Comparison of ENCODE assay signal across 8 mouse cellular contexts in the genomic region with DNA sequence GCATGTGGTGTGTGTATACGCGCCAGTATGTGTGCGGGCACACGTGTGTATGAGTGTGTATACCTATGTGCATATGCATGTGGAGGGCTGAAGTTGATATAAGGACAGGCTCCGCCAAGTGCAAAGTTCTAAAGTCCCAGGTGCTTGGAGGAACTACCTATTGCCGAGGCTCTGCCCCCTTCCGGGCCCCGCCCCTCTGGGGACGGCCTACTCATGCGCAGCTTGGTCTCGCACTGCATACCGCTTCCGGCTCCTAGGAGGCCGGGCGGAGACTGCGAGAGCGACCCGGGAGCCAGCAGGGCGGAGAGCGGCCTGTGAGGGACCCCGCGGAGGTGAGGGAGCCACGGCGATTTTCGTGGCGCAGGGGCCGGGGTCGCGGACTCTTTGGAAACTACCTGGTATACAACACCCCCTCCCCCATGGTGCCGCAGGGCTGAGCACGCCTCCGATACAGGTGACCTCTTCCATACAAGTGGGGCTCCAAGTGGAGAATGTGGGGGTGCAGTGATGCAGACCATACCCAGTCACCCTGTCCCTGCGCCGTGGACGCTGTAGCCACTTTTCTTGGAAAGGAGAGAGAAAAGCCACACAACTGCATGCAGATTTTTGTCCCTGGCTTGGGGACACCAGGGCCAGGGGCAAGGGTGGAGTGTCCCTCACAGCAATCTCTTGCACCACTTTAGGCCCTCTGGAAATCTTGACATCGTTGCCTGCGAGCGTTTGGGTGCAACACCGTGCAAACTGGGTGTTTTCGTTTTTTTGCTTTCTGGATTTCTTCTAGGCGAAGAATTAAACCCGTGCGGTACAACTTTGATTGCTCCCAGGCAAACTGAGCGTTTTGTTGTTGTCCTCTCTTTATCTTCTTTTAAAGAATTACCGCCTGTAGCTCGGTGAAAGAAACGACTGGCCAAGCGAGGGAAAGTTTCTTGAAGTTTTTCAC. TPM values are rescaled to one million over a fixed set of nuclear protein-coding genes. Genes with fewer than 3 reads are reported as not detected.
DNase-seq lines count a peak whose midpoint lies in the region; ATAC-seq and TF ChIP-seq lines count a peak whose summit lies in the region.

A gene (plus strand): TSS at position 236 of the 940 bp plus-strand sequence.

- H3K27ac ChIP-seq in cerebellum, adult 2 months (ENCODE audit: insufficient read depth, low read length) = no peak within 1 kb of the TSS
- H3K27ac ChIP-seq in forebrain, embryonic 16.5 days (ENCODE audit: low read length) = 0 out of 2 replicates have a peak within 1 kb of the TSS, but pooled peaks have one; percentile 11
- no peak within 1 kb of the TSS for H3K27ac ChIP-seq in liver, embryonic 14.5 days
- no peak within 1 kb of the TSS for H3K27ac ChIP-seq in neural tube, embryonic 11.5 days (ENCODE audit: low read depth, low read length)
- peak within 1 kb of the TSS; percentile 11; the same call in 1 of the 2 replicates for H3K27ac ChIP-seq in stomach, embryonic 15.5 days

- intact Hi-C loops in heart, postnatal 14 days (cut with DNase I) = loop anchor here (2.0 kb wide), 1 partner anchor 20 kb away; no protein-coding TSS in a partner anchor

- H3K9ac ChIP-seq in forebrain, embryonic 16.5 days (replicated peaks; ENCODE audit: low read depth, low read length) = peak within 1 kb of the TSS; percentile 77
- peak within 1 kb of the TSS; percentile 81 for H3K9ac ChIP-seq in liver, embryonic 14.5 days (replicated peaks)
- H3K9ac ChIP-seq in neural tube, embryonic 11.5 days (ENCODE audit: low read length) = peak within 1 kb of the TSS; percentile 67
- peak within 1 kb of the TSS; percentile 64 for H3K9ac ChIP-seq in stomach, embryonic 15.5 days

- H3K36me3 ChIP-seq in G1E (replicated peaks) = peaks cover 38% of the 10 kb centered on the region
- H3K36me3 ChIP-seq in forebrain, embryonic 16.5 days (ENCODE audit: control insufficient read depth, insufficient read depth) = no peaks in the 10 kb centered on the region
- no peaks in the 10 kb centered on the region for H3K36me3 ChIP-seq in liver, embryonic 14.5 days (replicated peaks; ENCODE audit: control insufficient read depth, insufficient read depth, low read depth)
- no peaks in the 10 kb centered on the region for H3K36me3 ChIP-seq in neural tube, embryonic 11.5 days (ENCODE audit: control insufficient read depth, insufficient read depth, low read length)
- H3K36me3 ChIP-seq in stomach, embryonic 15.5 days = no peaks in the 10 kb centered on the region

- peak; percentile 62; the same call in 1 of the 2 replicates for TF ChIP-seq POLR2A in cerebellum, adult 2 months (IDR thresholded peaks at IDR 0.05; ENCODE audit: borderline replicate concordance, insufficient read depth, low read length)

- no peak for TF ChIP-seq CTCF in G1E (IDR thresholded peaks at IDR 0.05; ENCODE audit: low read depth, low read length)
- no peak for TF ChIP-seq CTCF in cerebellum, adult 2 months (IDR thresholded peaks at IDR 0.05; ENCODE audit: borderline replicate concordance, insufficient read depth, low read depth, low read length)
- TF ChIP-seq CTCF in liver, embryonic 14.5 days (IDR thresholded peaks at IDR 0.05; ENCODE audit: low read depth) = no peak

- WGBS in cerebellum, adult 2 months = 1% methylated on average over 48 of the region's 48 CpGs
- WGBS in forebrain, embryonic 16.5 days = 2% methylated on average over 48 of the region's 48 CpGs
- WGBS in liver, embryonic 14.5 days (ENCODE audit: insufficient replicate concordance) = 4% methylated on average over 48 of the region's 48 CpGs
- under 1% methylated on average over 48 of the region's 48 CpGs for WGBS in neural tube, embryonic 11.5 days
- 1% methylated on average over 48 of the region's 48 CpGs for WGBS in stomach, embryonic 15.5 days

- DNase-seq in G1E (ENCODE audit: low spot score) = peak; percentile 78
- peak; percentile 84 to 85 for DNase-seq in cerebellum, adult 2 months
- peak; percentile 89 to 91 for DNase-seq in heart, postnatal 14 days
- DNase-seq in kidney, postnatal 4 days = peak; percentile 90 to 94
- DNase-seq in liver, embryonic 14.5 days (ENCODE audit: low read depth in 3 of 3, low spot score in 3 of 3) = peak; percentile 74 to 79 (median 77)
- DNase-seq in neural tube, embryonic 11.5 days (ENCODE audit: low spot score) = peak; percentile 88

- ATAC-seq in G1E (ENCODE audit: extremely low read depth, insufficient number of reproducible peaks, low FRiP score, poor library complexity, severe bottlenecking) = peak; percentile 98
- ATAC-seq in forebrain, embryonic 16.5 days = peak; percentile 99
- ATAC-seq in liver, embryonic 14.5 days (ENCODE audit: insufficient read depth) = peak; percentile 98
- ATAC-seq in neural tube, embryonic 11.5 days (ENCODE audit: insufficient read depth, low FRiP score, low TSS enrichment) = peak; percentile 95
- peak; percentile 98 for ATAC-seq in stomach, embryonic 15.5 days (ENCODE audit: insufficient read depth, low FRiP score, low read depth)

- H3K9me3 ChIP-seq in G1E (replicated peaks) = no peaks in the 10 kb centered on the region
- no peaks in the 10 kb centered on the region for H3K9me3 ChIP-seq in forebrain, embryonic 16.5 days (ENCODE audit: control insufficient read depth, low read length)
- no peaks in the 10 kb centered on the region for H3K9me3 ChIP-seq in liver, embryonic 14.5 days (ENCODE audit: control insufficient read depth, low read length)
- no peaks in the 10 kb centered on the region for H3K9me3 ChIP-seq in neural tube, embryonic 11.5 days (ENCODE audit: control insufficient read depth, low read length)
- no peaks in the 10 kb centered on the region for H3K9me3 ChIP-seq in stomach, embryonic 15.5 days

- H3K4me1 ChIP-seq in G1E (ENCODE audit: insufficient read depth, low read depth, low read length) = peaks cover 67% of the 10 kb centered on the region
- peaks cover 4% of the 10 kb centered on the region; the same call in 1 of the 2 replicates for H3K4me1 ChIP-seq in cerebellum, adult 2 months (ENCODE audit: control insufficient read depth, insufficient read depth, low read length)
- peaks cover 28% of the 10 kb centered on the region for H3K4me1 ChIP-seq in forebrain, embryonic 16.5 days (replicated peaks; ENCODE audit: control insufficient read depth, insufficient read depth, low read length)
- peaks cover 4 to 20% of the 10 kb centered on the region in 2 experiments; a peak in 3 of 4 replicates for H3K4me1 ChIP-seq in liver, embryonic 14.5 days (replicated peaks; ENCODE audit: control insufficient read depth in 2 of 2, insufficient read depth in 2 of 2, low read length in 1 of 2)
- H3K4me1 ChIP-seq in neural tube, embryonic 11.5 days (ENCODE audit: control insufficient read depth, insufficient read depth, low read length) = peaks cover 13% of the 10 kb centered on the region
- peaks cover 19% of the 10 kb centered on the region for H3K4me1 ChIP-seq in stomach, embryonic 15.5 days

- H3K4me3 ChIP-seq in G1E (ENCODE audit: low read depth, low read length) = peak within 1 kb of the TSS; percentile 81
- peak within 1 kb of the TSS; percentile 94 for H3K4me3 ChIP-seq in cerebellum, adult 2 months (replicated peaks; ENCODE audit: insufficient read depth, low read depth, low read length)
- peak within 1 kb of the TSS; percentile 87 for H3K4me3 ChIP-seq in forebrain, embryonic 16.5 days (replicated peaks; ENCODE audit: low read length)
- peak within 1 kb of the TSS; percentile 80 to 93 for H3K4me3 ChIP-seq in liver, embryonic 14.5 days (ENCODE audit: insufficient read depth in 1 of 2, low read depth in 2 of 2, low read length in 2 of 2)
- peak within 1 kb of the TSS; percentile 85 for H3K4me3 ChIP-seq in neural tube, embryonic 11.5 days (ENCODE audit: low read depth, low read length)
- peak within 1 kb of the TSS; percentile 65 for H3K4me3 ChIP-seq in stomach, embryonic 15.5 days (replicated peaks)

- H3K27me3 ChIP-seq in G1E (ENCODE audit: insufficient read depth, low read length) = peaks cover 5% of the 10 kb centered on the region; the same call in 1 of the 2 replicates
- H3K27me3 ChIP-seq in cerebellum, adult 2 months (ENCODE audit: control insufficient read depth, insufficient read depth, low read length) = no peaks in the 10 kb centered on the region
- no peaks in the 10 kb centered on the region for H3K27me3 ChIP-seq in forebrain, embryonic 16.5 days (replicated peaks; ENCODE audit: control insufficient read depth, insufficient read depth, low read length)
- H3K27me3 ChIP-seq in liver, embryonic 14.5 days (ENCODE audit: control insufficient read depth, insufficient read depth, low read length) = no peaks in the 10 kb centered on the region
- no peaks in the 10 kb centered on the region for H3K27me3 ChIP-seq in neural tube, embryonic 11.5 days (ENCODE audit: control insufficient read depth, insufficient read depth, low read length)
- H3K27me3 ChIP-seq in stomach, embryonic 15.5 days (replicated peaks) = no peaks in the 10 kb centered on the region

- peak within 1 kb of the TSS; percentile 89 for H3K4me2 ChIP-seq in forebrain, embryonic 16.5 days (ENCODE audit: low read length)
- H3K4me2 ChIP-seq in liver, embryonic 14.5 days (ENCODE audit: low read depth) = peak within 1 kb of the TSS; percentile 73
- peak within 1 kb of the TSS; percentile 81 for H3K4me2 ChIP-seq in neural tube, embryonic 11.5 days (ENCODE audit: low read depth)
- peak within 1 kb of the TSS; percentile 75 for H3K4me2 ChIP-seq in stomach, embryonic 15.5 days

- TF ChIP-seq EP300 in liver, embryonic 14.5 days (IDR thresholded peaks at IDR 0.05; ENCODE audit: low read depth) = no peak

RNA-seq across cellular contexts. Expression of the gene that starts here (rescaled TPM):
- total RNA-seq in G1E (2014; fragmentation: Nextera tagmentation) (13.0 and 13.1 TPM in 2 replicates), G1E (2017) (12.4 and 13.3 TPM in 2 replicates)
- 37.6 and 47.7 TPM in 2 replicates for polyA plus RNA-seq in G1E (2012)
- polyA plus RNA-seq in cerebellum, adult 2 months (2012; rRNA removed) = 31.2 and 34.0 TPM in 2 replicates
- polyA plus RNA-seq in forebrain, embryonic 16.5 days (2015; fragmentation: Nextera tagmentation; extraction: Ambion mirVana) = 12.5 and 12.9 TPM in 2 replicates
- total RNA-seq in heart, postnatal 14 days (2021) = 10 to 100 TPM; 20.5 to 21.4 TPM
- 3.4 and 3.6 TPM in 2 replicates for polyA plus RNA-seq in liver, embryonic 14.5 days (2012; rRNA removed)
- 2.0 and 2.5 TPM in 2 replicates for polyA plus RNA-seq in liver, embryonic 14.5 days (2014; fragmentation: Nextera tagmentation; extraction: Ambion mirVana)
- 9.0 and 10.8 TPM in 2 replicates for polyA plus RNA-seq in neural tube, embryonic 11.5 days (2014; fragmentation: Nextera tagmentation; extraction: Ambion mirVana)
- polyA plus RNA-seq in stomach, embryonic 15.5 days (2015; fragmentation: Nextera tagmentation; extraction: Ambion mirVana) = 9.0 and 10.2 TPM in 2 replicates

Comparison
In these comparisons a context has a peak if more than half of its experiments do, and no peak if none do; other contexts are left out.
1. H3K27ac ChIP-seq: peak in forebrain, embryonic 16.5 days (single experiment) and stomach, embryonic 15.5 days (single experiment); none in cerebellum, adult 2 months (single experiment), liver, embryonic 14.5 days (single experiment) and neural tube, embryonic 11.5 days (single experiment).
2. Peak in every context shown above with its lines, with median percentiles within 50 percentile points of each other: ATAC-seq, DNase-seq, H3K4me3 ChIP-seq, H3K4me2 ChIP-seq and H3K9ac ChIP-seq.